Mouse (Mus musculus): ENCODE results near the gene Palmd. TPM values are rescaled to one million over a fixed set of nuclear protein-coding genes. Genes with fewer than 3 reads are reported as not detected.

Palmd gene
- polyA plus RNA-seq, 1 experiment from 2014 or later: 9.9 TPM

- Histone ChIP-seq H3K9me3 (no peaks in the 10 kb centered on the region), H3K4me1 (replicated peaks) (0 out of 2 replicates have a peak, but pooled peaks cover 5% of the 10 kb centered on the region), H3K36me3 (no peaks in the 10 kb centered on the region), H3K27me3 (no peaks in the 10 kb centered on the region), H3K27ac (replicated peaks) (no peak overlapping the region), H3K4me3 (no peak overlapping the region), H3K4me2 (no peak overlapping the region), H3K9ac (no peak overlapping the region)
- no peak for ATAC-seq (ENCODE audit: low FRiP score, low read depth)
- WGBS: 70% methylated on average over 9 of the region's 9 CpGs
These were observed 13.2 kb upstream of the Palmd start for GRCm38 (mm10) chr3:116981811-116982575.

GRCm38 (mm10) chr3:116969786-116970185 is 999 bp upstream of the Palmd start:
- Histone ChIP-seq H3K9ac (no peak overlapping the region), H3K4me3 (no peak overlapping the region), H3K4me1 (replicated peaks) (peaks cover 13% of the 10 kb centered on the region), H3K4me2 (no peak overlapping the region), H3K36me3 (no peaks in the 10 kb centered on the region), H3K27ac (replicated peaks) (0 out of 2 replicates have a peak overlapping the region, but pooled peaks have one; percentile 6), H3K9me3 (no peaks in the 10 kb centered on the region), H3K27me3 (no peaks in the 10 kb centered on the region)
- 0 out of 2 replicates have a peak, but pooled peaks have one; percentile 32 for ATAC-seq (ENCODE audit: low FRiP score, low read depth)
- 40% methylated on average over 5 of the region's 5 CpGs for WGBS

DNA sequence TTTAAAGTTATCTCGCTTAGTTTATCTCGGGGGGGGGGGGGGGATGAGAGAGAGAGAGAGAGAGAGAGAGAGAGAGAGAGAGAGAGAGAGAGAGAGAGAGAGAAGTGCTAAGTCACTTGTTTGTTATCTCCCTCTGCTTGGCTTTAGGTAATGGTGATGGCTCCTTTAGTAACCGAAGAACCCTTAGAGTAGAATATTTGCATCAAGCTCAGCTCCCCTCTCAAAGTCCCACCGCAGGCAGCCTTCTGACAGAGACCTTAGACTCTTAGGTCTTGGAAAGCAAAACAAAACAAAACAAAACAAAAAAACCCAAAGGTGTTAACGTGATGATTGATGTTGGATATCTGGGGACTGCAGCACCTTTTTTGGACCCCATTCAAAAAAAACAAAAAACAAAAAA is 216 bp upstream of the Palmd start:
- 16% methylated on average over 5 of the region's 5 CpGs for WGBS
- Histone ChIP-seq H3K9ac (peak overlapping the region; percentile 50; the same call in 1 of the 2 replicates), H3K4me3 (peak overlapping the region; percentile 51), H3K36me3 (no peaks in the 10 kb centered on the region), H3K27ac (replicated peaks) (peak overlapping the region; percentile 78; the same call in 1 of the 2 replicates), H3K4me1 (replicated peaks) (peaks cover 13% of the 10 kb centered on the region), H3K9me3 (no peaks in the 10 kb centered on the region), H3K27me3 (no peaks in the 10 kb centered on the region), H3K4me2 (peak overlapping the region; percentile 71)
- ATAC-seq (ENCODE audit: low FRiP score, low read depth): peak; percentile 21; the same call in 1 of the 2 replicates

GRCm38 (mm10) chr3:116967967-116968366 is 820 bp downstream of the Palmd start, which contains the start of gene 4930455H04Rik:
4930455H04Rik (plus strand) TSS chr3:116968267.
- H3K27me3 ChIP-seq: no peaks in the 10 kb centered on the region
- peaks cover 13% of the 10 kb centered on the region for H3K4me1 ChIP-seq (replicated peaks)
- ATAC-seq (ENCODE audit: low FRiP score, low read depth): no peak
- WGBS: 64% methylated on average over 4 of the region's 4 CpGs
- peak within 1 kb of the TSS; percentile 50 for H3K9ac ChIP-seq
- H3K4me2 ChIP-seq: peak within 1 kb of the TSS; percentile 71
- no peaks in the 10 kb centered on the region for H3K36me3 ChIP-seq
- H3K9me3 ChIP-seq: no peaks in the 10 kb centered on the region
- peak within 1 kb of the TSS; percentile 78 for H3K27ac ChIP-seq (replicated peaks)
- peak within 1 kb of the TSS; percentile 51 for H3K4me3 ChIP-seq

- Histone ChIP-seq H3K27me3 (no peaks in the 10 kb centered on the region), H3K4me2 (peak overlapping the region; percentile 71), H3K4me3 (peak overlapping the region; percentile 2; the same call in 1 of the 2 replicates), H3K9ac (no peak overlapping the region), H3K9me3 (no peaks in the 10 kb centered on the region), H3K36me3 (no peaks in the 10 kb centered on the region), H3K27ac (replicated peaks) (no peak overlapping the region), H3K4me1 (replicated peaks) (peaks cover 13% of the 10 kb centered on the region)
- no peak for ATAC-seq (ENCODE audit: low FRiP score, low read depth)
- 85% methylated on average over 6 of the region's 6 CpGs for WGBS
These were observed 1.4 kb downstream of the Palmd start for GRCm38 (mm10) chr3:116967436-116967835.

- peak overlapping the region; percentile 2; the same call in 1 of the 2 replicates for H3K4me3 ChIP-seq
- H3K4me2 ChIP-seq: peak overlapping the region; percentile 71
- H3K36me3 ChIP-seq: no peaks in the 10 kb centered on the region
- H3K4me1 ChIP-seq (replicated peaks): peaks cover 13% of the 10 kb centered on the region
- H3K9me3 ChIP-seq: no peaks in the 10 kb centered on the region
- 60% methylated on average over 6 of the region's 6 CpGs for WGBS
- ATAC-seq (ENCODE audit: low FRiP score, low read depth): no peak
- H3K27ac ChIP-seq (replicated peaks): peak overlapping the region; percentile 45; the same call in 1 of the 2 replicates
- no peak overlapping the region for H3K9ac ChIP-seq
- no peaks in the 10 kb centered on the region for H3K27me3 ChIP-seq
These were observed 2.0 kb downstream of the Palmd start for GRCm38 (mm10) chr3:116966800-116967199.

DNA sequence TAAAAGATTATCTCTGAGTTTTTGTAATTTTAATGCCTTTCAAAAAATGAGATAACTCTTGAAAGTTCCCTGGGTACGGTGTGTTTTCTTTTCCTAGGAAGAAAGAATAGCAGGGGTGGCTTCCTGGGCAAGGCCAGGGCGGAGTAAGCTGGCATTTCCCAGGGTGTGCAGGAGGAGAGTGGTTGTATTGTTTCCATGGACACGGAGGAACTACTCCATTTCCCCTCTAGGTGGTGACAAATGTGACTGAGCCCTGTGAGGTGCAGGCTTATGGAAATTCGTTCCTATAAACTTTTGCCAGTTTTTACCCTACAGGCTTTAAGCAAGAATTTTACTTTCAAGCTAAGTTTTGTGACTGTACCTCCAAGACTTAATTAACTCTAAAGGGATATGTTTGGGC is 2.6 kb downstream of the Palmd start:
- Histone ChIP-seq H3K4me1 (replicated peaks) (peaks cover 13% of the 10 kb centered on the region), H3K4me3 (0 out of 2 replicates have a peak overlapping the region, but pooled peaks have one; percentile 2), H3K36me3 (no peaks in the 10 kb centered on the region), H3K4me2 (peak overlapping the region; percentile 71; the same call in 1 of the 2 replicates), H3K9ac (no peak overlapping the region), H3K9me3 (no peaks in the 10 kb centered on the region), H3K27me3 (no peaks in the 10 kb centered on the region), H3K27ac (replicated peaks) (no peak overlapping the region)
- ATAC-seq (ENCODE audit: low FRiP score, low read depth): peak; percentile 69
- WGBS: 20% methylated on average over 4 of the region's 4 CpGs

- Histone ChIP-seq H3K27me3 (no peaks in the 10 kb centered on the region), H3K27ac (replicated peaks) (no peak overlapping the region), H3K4me1 (replicated peaks) (peaks cover 11% of the 10 kb centered on the region), H3K9me3 (no peaks in the 10 kb centered on the region), H3K36me3 (no peaks in the 10 kb centered on the region), H3K9ac (no peak overlapping the region), H3K4me2 (no peak overlapping the region), H3K4me3 (no peak overlapping the region)
- 76% methylated on average over 9 of the region's 9 CpGs for WGBS
- ATAC-seq (ENCODE audit: low FRiP score, low read depth): no peak
These were observed 4.4 kb downstream of the Palmd start for GRCm38 (mm10) chr3:116964426-116964825.

DNA sequence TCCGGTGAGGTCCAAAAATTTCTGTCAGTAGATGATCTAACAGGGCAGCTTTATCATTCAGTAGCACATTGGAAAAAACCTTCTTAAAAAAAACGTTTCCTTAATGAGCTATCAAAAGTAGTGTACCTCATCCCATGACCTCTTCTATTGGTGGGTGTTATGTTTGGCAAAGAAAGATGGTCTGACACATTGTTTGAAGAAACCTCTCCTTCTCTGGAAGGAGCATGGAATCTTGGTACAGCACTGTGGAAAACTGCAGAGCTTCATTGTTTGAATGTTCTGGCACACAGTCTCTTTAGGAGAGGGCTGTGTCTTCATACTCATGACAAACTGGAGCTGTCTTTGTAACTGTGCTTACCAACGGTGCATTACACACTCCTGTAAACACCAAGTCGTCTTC is 5.6 kb downstream of the Palmd start:
- Histone ChIP-seq H3K27ac (replicated peaks) (no peak overlapping the region), H3K9ac (no peak overlapping the region), H3K9me3 (no peaks in the 10 kb centered on the region), H3K4me3 (no peak overlapping the region), H3K4me2 (no peak overlapping the region), H3K36me3 (no peaks in the 10 kb centered on the region), H3K4me1 (replicated peaks) (peaks cover 3% of the 10 kb centered on the region), H3K27me3 (no peaks in the 10 kb centered on the region)
- WGBS: 69% methylated on average over 4 of the region's 4 CpGs
- ATAC-seq (ENCODE audit: low FRiP score, low read depth): no peak

- Histone ChIP-seq H3K9ac (no peak overlapping the region), H3K4me3 (no peak overlapping the region), H3K9me3 (no peaks in the 10 kb centered on the region), H3K27ac (replicated peaks) (no peak overlapping the region), H3K4me2 (no peak overlapping the region), H3K27me3 (no peaks in the 10 kb centered on the region), H3K36me3 (no peaks in the 10 kb centered on the region), H3K4me1 (replicated peaks) (no peaks in the 10 kb centered on the region)
- no peak for ATAC-seq (ENCODE audit: low FRiP score, low read depth)
- 65% methylated on average over 15 of the region's 15 CpGs for WGBS
These were observed 7.2 kb downstream of the Palmd start for GRCm38 (mm10) chr3:116961354-116962142.

GRCm38 (mm10) chr3:116960414-116960813 is 8.4 kb downstream of the Palmd start:
- Histone ChIP-seq H3K4me1 (replicated peaks) (no peaks in the 10 kb centered on the region), H3K36me3 (no peaks in the 10 kb centered on the region), H3K4me2 (no peak overlapping the region), H3K27ac (replicated peaks) (no peak overlapping the region), H3K9me3 (no peaks in the 10 kb centered on the region), H3K9ac (no peak overlapping the region), H3K4me3 (no peak overlapping the region), H3K27me3 (no peaks in the 10 kb centered on the region)
- no peak for ATAC-seq (ENCODE audit: low FRiP score, low read depth)
- WGBS: 78% methylated on average over 2 of the region's 2 CpGs

DNA sequence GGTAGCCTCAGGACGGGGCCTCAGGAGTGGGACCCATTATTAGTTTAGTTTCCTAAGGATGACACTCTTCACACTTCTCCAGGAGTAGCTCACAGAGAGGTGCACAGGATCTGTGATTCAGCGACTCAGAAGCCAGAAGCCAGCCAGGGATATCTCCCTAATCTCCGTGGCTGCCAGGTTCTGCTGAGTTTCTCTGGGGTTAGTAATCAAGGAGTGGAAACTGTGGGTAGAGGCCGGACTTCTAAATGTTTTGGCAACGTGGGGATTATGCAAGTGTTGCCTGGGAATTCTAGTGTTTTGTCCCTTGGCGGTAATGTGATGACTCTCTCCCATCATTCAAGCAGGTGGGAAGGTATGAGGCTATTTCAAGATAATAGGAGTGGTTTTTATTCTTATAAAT is 13.7 kb downstream of the Palmd start:
- ATAC-seq (ENCODE audit: low FRiP score, low read depth): no peak
- 72% methylated on average over 6 of the region's 6 CpGs for WGBS
- no peak overlapping the region for H3K27ac ChIP-seq (replicated peaks)

More for the DNA sequence above, 13.7 kb downstream of the Palmd start:
- no peaks in the 10 kb centered on the region for H3K4me1 ChIP-seq (replicated peaks)
- no peak overlapping the region for H3K9ac ChIP-seq
- H3K9me3 ChIP-seq: no peaks in the 10 kb centered on the region
- no peaks in the 10 kb centered on the region for H3K36me3 ChIP-seq
- H3K4me3 ChIP-seq: no peak overlapping the region
- H3K27me3 ChIP-seq: no peaks in the 10 kb centered on the region
- no peak overlapping the region for H3K4me2 ChIP-seq
